Mouse (Mus musculus) cerebral cortex, adult 2 months (tissue): ENCODE data around the gene Gm35549.

Source experiments
- WGBS: fragments of 180-500 bp; shearing (Covaris S2); methylation state at CpG from one replicate; pipeline ENCODE4 v1.1.7; 2018; 5-methylcytosine and 5-hydroxymethylcytosine counted together

The Gm35549 gene

GRCm38 (mm10) chr9:122823374-122824017 lies 20.3 kb downstream of the Gm35549 start:
- 91% methylated on average over 5 of the region's 5 CpGs for WGBS

GRCm38 (mm10) chr9:122815239-122815851 lies 28.5 kb downstream of the Gm35549 start:
- WGBS: 93% methylated on average over 4 of the region's 4 CpGs

DNA sequence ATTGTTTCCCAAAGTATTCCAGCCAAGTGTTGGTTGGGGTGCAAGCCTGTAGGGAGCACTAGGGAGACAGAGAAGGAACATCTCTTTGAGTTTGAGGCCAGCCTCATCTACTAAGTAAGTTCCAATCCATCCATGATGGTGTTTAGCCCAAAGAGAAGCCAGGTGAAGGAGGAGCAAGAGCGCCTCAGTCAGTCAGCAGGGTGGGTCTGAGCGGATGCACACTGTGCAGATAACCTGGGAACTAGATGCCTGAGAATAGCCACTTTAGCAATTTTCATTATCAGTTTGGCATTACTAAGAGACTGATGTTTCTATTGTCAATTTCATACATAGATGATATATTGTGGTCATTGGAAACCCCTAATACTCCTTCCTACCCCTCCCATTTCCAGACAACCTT lies 29.1 kb downstream of the Gm35549 start:
- 99% methylated on average over 2 of the region's 2 CpGs for WGBS

DNA sequence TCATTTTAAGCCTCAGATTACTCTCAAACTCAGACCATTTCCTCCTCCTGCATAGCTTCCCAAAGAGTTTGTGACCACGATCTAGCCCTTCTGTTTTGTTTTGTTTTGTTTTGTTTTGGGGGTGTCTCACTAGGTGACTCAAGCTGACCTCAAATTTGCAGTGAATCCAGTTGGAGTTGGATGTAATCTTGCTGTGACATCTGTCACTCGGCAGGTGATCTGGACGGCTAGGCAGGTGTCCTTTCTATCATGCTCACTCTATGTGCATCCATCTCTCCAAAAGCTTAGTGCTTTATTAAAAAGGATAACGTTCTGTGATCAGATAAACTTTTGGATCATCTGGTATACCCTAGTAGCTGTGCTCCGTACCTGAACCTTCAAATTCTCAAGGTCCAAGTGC lies 31.4 kb downstream of the Gm35549 start:
- 85% methylated on average over 5 of the region's 5 CpGs for WGBS

GRCm38 (mm10) chr9:122810212-122810611 lies 33.6 kb downstream of the Gm35549 start:
- WGBS: 93% methylated on average over 3 of the region's 3 CpGs

- 97% methylated on average over 2 of the region's 2 CpGs for WGBS
Observed at GRCm38 (mm10) chr9:122807186-122807585, 36.6 kb downstream of the Gm35549 start.

DNA sequence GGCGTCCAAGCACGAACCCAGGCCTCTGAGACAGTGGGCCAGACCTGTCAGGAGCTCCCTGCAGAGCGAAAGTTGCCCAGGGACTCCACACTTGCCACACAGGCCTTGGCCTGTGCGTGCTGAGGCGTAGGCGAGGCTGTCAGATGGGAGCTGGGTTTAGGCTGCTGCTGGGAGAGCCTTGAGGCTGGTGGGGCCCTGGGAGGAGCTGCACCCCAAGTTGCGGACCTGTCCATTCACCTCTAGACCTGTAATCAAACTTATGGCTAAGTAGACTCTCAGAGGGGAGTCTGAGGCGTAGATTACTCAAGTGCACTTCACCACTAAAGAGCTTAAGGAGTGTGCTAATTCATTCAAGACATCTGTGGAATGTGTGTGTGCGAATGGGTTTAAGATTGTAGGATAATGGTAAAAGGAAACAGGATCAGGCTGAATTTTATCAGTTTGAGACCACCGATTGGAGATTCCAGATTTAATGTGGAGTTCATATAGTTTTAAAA lies 37.9 kb downstream of the Gm35549 start:
- 9% methylated on average over 10 of the region's 10 CpGs for WGBS

DNA sequence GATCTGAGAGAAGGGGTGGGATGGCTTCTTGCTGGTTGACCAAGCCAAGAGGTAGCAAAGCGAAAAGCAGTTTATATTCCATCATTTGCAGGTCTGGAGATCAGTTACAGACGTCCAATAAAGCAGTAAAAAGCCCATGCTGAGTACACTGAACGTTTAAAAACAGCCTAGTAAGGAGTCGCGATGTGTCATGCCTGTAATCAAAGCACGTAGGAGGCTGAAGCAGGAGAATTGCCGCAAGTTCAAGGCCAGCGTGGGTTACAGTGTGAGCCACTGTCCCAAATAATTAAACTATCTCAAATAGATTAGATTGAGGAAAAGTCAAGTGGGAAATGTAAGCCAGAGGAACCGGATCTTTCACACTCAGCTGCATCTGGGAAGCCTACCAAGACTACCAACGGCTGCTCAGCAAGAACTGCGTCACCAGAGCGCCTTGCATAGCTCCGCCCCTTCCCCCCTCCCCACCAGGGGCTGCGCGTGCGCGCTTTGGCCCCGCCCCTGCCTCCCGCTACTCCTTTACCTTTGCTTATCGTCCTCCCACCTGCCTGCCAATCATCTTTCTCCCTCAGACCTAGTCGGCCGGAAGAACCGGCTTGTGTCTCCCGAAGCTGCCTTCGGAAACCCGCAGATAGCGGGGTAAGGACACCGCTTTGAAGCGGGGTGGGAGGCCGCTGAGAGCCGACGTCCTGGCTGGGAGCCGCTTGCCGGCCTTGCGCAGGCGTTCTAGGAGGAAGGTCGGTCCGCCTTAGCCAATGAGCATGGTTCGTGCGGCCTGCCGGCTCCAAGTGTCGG lies 38.6 kb downstream of the Gm35549 start, which contains the start of gene Tcaim:
Gene Tcaim, plus strand, starts transcription at position 487 of the 792 bp plus-strand sequence.
- 5% methylated on average over 42 of the region's 42 CpGs for WGBS

DNA sequence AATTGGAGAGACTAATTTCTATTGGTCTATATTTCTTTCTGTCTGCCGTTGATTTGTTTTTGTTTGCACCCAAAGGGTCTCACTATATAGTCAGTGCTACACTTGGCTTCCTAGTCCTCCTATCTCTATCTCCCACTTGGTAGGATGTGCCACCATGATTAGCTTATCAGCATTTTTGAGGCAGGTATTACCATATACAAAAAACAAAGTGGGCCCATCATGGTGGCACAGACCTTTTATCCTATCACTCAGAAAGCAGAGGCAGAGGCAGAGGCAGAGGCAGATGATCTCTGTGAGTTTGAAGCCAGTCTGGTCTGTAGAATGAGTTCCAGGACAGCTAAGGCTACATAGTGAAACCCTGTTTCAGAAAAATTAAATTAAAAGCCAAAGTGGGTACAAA lies 57.3 kb downstream of the Gm35549 start:
- 97% methylated on average over 1 of the region's 1 CpGs for WGBS

GRCm38 (mm10) chr9:122785231-122785630 lies 58.6 kb downstream of the Gm35549 start:
- 77% methylated on average over 5 of the region's 5 CpGs for WGBS
